Mouse (Mus musculus) adrenal gland, adult (tissue): ENCODE measurements around the gene Iqsec1.

ENCODE experiments used
- DNase-seq, 2 experiments: peaks; one replicate each; pipeline ENCODE4 v3.0.0; 2022 to 2023; ENCODE audit warnings: low spot score in 1 of 2; ENCODE audit not compliant: inconsistent age in 2 of 2

The Iqsec1 gene

DNA sequence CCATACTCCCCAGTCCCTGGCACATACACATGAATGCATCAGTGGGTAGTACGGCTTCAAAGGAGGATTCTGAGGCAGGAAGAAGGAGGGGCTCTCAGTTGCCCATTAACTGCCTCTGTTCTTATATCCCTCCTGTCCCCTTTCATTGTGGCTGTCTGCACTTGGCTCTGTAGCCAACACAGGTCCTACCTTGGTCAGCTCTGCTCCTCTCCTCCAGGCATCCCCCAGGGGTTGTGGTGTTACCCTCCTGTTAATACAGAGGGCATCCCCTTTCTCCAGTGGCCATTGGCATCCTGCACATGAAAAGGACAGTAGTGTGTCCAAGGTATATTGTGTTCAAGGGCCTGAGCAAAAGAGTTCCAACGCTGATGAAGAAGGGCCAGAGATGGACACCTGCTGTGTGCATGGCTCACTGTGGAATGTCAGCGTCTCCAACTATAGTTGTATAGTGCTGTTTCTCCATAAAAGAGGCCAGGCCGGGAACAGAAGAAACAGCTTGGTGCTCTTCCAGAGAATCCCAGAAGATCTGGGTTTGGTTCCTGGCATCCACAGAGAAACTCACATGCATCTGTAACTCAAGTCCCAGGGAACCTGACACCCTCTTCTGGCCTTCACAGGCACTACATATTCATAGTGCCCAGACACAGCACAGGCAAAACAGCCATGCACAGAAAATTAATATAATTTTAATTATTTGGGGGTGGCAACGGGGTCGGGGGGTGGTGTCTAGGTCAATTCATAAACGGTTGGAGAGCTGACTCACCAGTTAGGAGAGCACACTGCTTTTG, 363.1 kb downstream of the Iqsec1 start:
- peak in 1 of 2 experiments; percentile 33 for DNase-seq

DNA sequence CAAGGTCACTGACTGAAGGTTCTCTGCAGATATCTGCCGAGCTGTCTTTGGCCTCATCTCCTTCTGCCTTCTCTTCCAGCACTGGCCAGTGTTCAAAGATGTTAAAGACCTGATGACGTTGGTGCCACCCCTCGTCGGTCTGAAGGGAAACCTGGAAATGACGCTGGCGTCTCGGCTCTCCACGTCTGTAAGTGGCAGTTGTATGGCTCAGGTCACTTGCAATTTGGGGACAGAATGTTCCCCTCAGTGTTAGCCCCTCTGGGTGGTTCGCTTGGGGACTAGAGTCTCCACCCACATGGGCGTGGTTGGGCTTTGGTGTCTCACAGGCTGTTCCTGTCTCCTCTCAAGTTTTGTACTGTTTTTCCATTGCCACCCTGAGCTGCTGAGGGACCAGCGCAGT, 363.8 kb downstream of the Iqsec1 start:
- DNase-seq = peak; percentile 82 to 88

- peak in 1 of 2 experiments; percentile 76 for DNase-seq
Measured at GRCm38 (mm10) chr6:90624184-90624583, 364.3 kb downstream of the Iqsec1 start.

DNA sequence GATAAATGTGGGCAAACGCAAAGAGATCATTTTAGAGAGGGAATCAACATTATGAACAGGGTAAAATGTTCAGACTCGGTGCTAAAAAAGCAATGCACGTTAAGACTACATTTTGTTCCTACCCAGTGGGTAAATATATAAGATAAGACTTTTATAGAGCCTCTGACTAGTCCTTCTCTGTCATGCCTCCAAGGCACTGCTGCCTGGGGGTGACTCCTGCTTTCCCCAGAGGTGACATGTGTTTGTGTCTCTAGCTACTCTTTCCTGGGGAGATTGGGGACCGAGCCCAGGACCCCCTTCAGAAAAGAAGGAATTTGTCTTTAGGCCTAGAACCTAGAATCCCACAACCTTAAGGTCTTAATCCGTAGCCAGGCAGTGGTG, 365.0 kb downstream of the Iqsec1 start:
- DNase-seq = peak in 1 of 2 experiments; percentile 30

DNA sequence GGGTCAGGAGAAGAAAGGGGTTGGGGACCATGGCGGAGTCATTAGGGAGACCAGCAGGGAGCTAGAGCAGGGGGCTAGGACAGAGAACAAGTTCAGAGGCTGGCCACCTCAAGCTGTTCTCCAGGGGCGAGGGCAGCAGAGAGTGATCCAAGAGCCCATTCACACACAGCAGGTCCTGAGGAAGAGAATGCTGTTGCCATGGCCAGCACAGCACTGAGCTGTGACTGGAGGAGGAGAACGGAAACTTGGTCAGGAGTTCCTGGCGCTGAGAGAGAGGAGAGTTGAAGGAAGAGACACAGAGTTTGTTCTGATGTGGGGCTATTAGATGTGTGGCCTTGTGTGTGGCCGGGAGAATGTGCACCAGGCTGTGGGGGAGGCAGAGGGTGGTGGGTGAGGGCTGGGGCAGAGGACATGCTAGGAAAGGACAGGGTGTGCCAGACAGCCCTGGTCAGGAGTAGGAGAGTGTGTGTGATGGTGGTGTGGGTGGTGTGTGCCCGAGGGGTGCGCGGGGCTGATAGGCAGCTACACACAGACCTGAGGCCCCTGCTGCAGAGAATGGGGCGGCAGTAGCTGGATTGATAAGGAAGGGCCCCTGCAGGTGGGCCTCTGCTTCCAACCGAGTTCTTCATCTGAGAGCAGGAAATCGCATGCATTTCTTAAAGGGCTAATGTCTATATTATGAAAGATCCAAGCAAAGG, 365.6 kb downstream of the Iqsec1 start:
- DNase-seq = peak; percentile 50 to 53

GRCm38 (mm10) chr6:90621584-90621890, 366.9 kb downstream of the Iqsec1 start:
- peak in 1 of 2 experiments; percentile 42 for DNase-seq

DNA sequence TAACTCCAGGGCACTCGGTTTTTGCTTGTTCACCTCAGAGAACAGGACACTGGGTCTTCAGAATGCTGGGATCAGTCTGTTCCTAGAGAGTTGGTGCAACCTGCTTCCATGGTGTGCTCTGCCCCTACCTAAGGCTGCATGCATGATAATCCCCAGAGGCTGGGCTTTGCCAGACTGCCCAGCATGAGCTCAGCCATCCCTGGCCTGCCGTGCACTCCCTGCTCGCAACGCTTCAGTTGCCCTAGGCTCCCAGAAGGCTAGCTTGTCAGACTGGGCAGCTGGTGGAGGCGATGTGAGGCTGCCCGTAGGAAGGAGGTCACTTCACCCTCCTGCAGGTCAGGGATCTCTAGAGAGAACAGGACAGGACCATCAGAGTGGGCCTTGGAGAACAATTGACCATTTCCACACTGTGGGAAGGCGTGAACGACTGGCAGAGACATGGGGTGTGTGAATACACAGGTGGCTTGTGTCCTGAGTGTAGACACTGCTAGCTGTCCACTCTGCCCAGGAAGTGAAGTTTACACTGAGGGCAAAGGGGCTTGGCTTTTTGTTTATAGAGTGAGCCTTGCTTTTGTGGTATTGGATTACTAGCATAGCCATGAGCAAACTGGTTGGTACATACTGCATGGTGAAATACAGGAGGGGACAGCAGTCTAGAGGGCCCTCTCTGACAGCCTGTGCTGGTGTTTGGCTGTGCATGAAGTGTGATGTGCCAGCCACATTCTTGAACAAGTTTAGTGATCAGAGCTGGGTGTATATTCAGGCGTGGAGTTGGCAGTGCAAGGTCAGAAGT, 367.5 kb downstream of the Iqsec1 start:
- DNase-seq = peak; percentile 11 to 35

DNA sequence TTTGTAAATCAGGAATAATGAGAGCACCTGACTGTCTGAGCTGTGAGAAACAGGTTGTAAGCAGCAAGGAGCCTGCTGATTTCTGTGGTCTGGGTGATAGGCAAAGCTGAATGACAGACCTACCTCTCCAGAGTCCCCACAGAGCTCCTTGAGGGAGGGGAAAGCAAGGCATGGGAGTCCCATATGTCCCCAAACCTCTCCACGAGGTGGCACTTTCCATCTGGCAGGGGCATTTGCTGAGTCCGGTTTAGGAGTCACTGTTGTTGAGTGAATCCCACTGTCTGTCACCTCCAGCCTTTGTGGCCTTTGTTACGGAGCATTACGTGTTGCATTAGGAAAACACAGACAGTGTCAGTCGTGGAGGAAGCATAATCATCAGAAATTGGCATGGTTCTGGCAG, 368.5 kb downstream of the Iqsec1 start:
- DNase-seq = peak in 1 of 2 experiments; percentile 8

DNA sequence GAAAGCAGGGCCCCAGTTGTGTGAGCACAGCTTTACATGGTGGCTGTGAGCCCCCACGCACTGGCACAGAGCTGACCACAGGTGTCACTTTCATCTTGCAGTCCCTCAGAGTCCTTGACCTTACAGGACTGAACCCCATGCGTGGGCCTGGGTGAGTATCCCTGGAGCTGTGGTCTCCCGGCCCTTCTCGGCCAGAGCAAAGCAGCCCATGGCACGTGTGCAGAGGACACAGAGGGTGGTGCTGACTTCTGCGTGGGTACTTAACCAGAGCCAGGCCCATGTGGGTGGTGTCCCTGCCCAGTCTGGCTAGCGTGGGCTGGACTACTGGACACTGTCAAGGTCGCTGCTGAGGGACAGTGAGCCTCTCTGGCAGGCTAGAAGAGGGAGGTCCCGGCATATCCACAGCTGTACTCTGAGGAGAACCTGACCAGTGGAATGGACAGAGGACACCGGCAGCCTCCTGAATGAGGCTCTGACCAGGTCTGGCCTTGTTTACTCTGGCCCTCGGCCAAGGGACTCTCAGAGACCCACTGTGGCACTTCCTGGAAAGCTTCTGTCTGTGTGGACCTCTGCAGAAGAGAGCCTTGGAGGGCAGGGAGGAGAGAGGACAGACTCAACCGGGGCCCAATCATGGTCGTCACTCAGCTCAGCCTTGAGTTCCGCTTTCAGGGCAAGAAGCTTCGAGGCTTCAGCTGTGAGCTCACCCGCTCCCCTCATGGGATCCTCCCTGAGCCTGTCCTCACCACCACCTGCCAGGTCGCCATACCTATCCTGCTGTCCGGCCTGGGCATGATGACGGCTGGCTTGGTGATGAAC, 369.5 kb downstream of the Iqsec1 start:
- DNase-seq = peak; percentile 80 to 90

DNA sequence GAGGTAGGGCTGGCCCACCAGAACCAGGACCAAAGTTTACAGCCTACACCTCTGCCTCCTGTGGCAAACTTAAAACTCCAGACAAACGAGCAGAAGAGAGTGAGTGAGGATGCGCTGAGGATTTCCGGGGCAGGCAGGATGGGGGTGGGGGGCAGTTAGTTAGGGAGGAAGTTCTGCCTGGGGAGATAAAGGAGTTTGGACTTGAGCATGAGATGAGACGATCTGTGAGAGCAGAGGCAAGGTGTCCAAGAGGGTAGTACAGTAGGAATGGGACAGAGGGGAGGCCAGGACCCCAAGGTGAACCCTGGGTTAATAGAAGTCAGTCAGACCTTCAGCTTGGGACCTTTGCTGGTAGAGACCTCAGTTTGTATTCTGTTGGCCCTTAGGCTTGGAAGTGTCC, 370.2 kb downstream of the Iqsec1 start:
- peak; percentile 10 to 32 for DNase-seq

- DNase-seq = peak in 1 of 2 experiments; percentile 57
Measured at GRCm38 (mm10) chr6:90616481-90616880, 372.0 kb downstream of the Iqsec1 start.

DNA sequence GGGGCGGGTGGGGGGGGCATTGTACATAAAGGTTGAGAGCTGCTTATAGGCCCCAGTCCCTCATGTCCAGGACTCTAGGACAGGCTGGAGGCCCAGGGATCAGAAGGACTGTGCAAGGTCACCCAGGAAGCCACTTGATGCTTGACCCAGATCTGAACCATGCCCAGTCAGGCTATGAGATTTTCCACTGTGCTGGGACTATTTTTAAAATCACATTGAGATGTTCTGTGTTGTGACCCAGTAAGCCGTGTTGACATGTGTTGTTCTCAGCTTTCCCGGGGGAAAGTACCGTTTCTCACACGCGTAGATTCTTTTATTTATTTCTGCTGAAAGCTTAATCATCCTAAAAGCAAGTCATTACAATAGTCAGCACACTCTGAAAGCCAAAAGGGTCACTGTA, 372.5 kb downstream of the Iqsec1 start:
- DNase-seq = peak in 1 of 2 experiments; percentile 71

GRCm38 (mm10) chr6:90615362-90615761, 373.1 kb downstream of the Iqsec1 start:
- DNase-seq = peak; percentile 59 to 83

DNA sequence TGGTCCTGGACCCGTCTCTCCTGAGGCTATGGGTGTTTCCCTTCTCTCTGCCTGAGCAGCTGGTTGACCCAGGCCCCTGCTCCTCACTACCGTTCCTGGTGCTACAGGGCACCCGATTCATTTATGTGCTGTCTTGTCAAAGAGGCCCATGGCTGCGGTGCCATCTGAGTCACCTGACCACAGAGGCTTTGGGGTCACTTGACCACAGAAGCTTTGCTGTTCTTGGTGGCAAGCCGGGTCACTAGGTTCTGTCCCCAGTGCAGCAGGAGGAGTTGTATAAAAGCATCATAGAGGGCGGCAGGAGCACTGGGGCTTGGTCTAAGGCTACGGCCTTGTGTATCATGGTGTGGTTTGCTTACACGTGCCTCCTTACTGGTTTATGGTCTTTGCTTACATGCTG, 375.2 kb downstream of the Iqsec1 start:
- DNase-seq = peak in 1 of 2 experiments; percentile 13

DNA sequence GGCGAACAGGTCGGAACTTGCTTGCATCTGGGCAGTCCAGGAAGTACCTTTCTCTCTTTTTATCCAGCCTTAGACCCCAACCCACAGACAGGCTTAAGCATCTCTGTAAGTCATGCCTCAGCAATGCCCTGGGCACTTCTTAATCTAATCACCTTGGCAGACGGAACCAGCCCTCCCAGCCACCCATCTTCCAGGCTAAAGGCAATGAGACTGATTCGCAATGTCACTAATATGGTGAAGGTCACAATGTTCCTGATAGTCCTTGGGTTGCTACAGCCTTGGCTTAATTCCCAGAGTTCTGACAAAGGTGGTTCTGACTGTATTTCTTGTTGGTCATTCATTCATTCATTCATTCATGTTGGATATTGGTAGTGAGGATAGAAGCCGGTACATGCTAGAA, 378.2 kb downstream of the Iqsec1 start:
- DNase-seq = peak; percentile 81 to 88

DNA sequence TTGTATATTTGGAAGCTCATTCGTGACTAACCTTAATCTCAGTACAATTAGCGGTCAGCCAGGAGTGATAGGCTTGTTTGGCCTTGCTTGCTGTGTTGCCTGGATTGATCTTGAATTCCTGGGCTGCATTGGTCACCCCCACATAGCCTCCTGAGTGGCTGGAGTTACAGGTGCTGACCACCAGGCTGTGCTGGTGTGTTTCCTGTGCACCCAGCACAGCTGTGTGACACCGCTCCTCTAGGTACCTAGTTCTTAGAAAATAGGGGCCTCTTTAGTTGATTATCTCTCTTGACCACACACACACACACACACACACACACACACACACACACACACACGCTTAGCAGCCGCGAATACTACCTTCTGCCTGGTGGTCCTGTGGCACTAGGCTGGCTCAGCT, 380.3 kb downstream of the Iqsec1 start:
- DNase-seq = peak; percentile 78 to 83

GRCm38 (mm10) chr6:90607196-90607595, 381.3 kb downstream of the Iqsec1 start:
- DNase-seq = peak; percentile 69 to 85

DNA sequence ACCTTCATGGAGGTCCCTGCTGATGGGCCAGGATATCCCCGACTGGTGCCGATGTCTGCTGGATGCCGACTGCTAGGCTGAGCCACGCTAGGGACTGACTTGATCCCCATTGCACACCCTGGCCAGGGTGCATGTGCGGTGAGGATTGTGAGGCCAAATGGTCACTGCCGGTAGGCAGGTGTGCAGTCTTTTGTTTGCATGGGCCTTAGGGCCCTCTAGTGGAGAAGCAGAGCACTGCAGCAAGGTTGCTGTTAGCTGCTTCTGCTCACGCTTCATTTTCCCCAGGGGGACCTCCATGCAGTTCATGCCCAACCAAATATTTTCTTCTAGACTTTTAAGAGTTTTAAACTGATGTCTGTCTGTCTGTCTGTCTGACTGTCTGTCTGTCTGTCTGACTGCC, 381.9 kb downstream of the Iqsec1 start:
- peak; percentile 68 to 85 for DNase-seq
